Mouse (Mus musculus) heart, postnatal 4 days (tissue): ENCODE measurements around the gene Sik3. TPM values are rescaled to one million over a fixed set of nuclear protein-coding genes. Genes with fewer than 3 reads are reported as not detected.

Experiments
- DNase-seq: peaks from one replicate; pipeline ENCODE4 v3.0.0; 2021
- total RNA-seq, 2 experiments: library from RNA; stranded (reverse); gene quantifications; 2 replicates each; pipeline ENCODE4 v1.2.3; 2021

The Sik3 gene
- 10 to 100 TPM; 64.6 to 66.9 TPM for total RNA-seq

DNA sequence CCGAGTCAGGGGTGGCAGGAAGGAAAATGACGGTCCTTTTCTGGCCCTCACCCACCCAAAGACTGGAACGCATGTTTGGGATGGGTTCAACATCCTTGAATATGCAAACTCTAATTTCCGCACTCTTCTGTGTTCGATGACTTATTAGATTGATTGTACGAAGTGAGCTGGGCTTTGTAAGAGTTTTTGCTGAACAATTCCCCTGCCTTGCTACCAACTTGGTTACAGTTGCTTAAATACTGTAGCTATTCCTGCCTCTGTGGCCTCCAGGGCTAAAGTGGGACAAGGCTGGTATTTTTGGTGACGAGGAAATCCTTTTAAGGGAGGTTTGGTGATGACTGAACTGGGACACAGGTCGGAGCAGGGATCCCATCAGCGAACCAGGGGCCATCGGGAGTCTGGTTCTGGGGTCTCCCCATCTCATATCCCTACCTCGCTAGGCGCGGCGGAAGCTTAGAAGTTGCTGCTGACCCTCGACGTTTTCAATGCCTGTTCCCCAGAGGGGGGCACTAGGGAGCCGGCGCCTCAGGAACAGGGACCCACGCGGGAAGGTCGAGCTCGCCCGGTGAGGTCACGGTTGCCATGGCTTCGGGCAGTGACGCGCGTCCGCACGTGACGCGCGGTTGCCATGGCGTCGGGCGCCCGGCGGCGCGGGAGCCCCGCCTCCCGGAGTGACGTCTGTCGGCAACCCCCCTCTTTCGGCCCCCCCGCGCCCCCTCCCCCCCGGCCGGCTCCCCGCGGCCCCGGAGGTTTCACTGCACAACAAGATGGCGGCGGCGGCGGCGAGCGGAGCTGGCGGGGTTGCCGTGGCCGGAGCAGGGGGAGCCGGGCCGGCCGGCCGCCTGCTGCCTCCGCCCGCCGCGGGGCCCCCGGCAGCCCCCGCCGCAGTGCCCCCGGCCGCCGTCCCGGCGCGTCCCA lies at the start of gene Sik3, which contains the start of gene Pafah1b2:
TSS of gene Sik3 (plus strand) at position 730 of the 918 bp plus-strand sequence.
TSS of gene Pafah1b2 (minus strand) at position 600 of the 918 bp plus-strand sequence.
- peak; percentile 97 for DNase-seq

GRCm38 (mm10) chr9:45963577-45963976 lies 49.0 kb upstream of the Sik3 start:
- no peak for DNase-seq

DNA sequence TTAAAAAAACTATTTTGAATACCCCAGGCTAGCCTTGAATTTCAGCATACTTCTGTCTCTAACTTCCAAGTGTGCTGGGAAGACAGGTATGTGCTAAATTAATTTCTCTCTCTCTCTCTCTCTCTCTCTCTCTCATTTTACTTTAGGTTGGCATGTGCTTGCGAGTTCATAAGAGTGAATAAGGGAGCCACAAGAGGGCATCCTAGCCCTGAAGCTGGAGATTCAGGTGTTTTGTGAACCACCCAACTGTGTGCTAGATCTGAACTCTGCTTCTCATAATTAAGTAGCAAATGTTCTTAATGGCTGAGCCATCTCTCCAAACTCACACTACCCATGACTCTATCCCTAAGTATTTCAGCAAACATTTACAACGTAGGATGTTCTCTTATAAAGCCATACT lies 35.7 kb upstream of the Sik3 start:
- no peak for DNase-seq

GRCm38 (mm10) chr9:45979778-45980177 lies 32.8 kb upstream of the Sik3 start:
- no peak for DNase-seq

GRCm38 (mm10) chr9:45980611-45981010 lies 32.0 kb upstream of the Sik3 start:
- no peak for DNase-seq

DNA sequence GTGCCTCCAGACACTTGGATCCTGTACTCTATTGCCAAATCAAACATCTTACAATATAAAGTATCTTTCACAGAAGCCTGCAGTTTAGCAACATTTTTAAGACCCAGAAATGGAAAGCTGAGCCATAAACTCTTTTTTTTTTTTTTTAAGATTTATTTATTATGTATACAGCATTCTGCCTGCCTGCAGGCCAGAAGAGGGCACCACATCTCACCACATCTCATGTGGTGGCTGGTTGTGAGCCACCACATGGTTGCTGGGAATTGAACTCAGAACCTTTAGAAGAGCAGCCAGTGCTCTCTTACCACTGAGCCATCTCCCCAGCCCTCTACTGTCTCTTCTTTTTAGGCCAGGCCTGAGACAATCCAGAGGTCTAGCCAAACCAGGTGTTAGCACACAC lies 31.3 kb upstream of the Sik3 start:
- no peak for DNase-seq

GRCm38 (mm10) chr9:45983676-45984408 lies 28.8 kb upstream of the Sik3 start:
- peak; percentile 39 for DNase-seq

GRCm38 (mm10) chr9:45984409-45985228 lies 28.0 kb upstream of the Sik3 start:
- peak; percentile 93 for DNase-seq

GRCm38 (mm10) chr9:45985229-45985567 lies 27.4 kb upstream of the Sik3 start:
- peak; percentile 79 for DNase-seq

DNA sequence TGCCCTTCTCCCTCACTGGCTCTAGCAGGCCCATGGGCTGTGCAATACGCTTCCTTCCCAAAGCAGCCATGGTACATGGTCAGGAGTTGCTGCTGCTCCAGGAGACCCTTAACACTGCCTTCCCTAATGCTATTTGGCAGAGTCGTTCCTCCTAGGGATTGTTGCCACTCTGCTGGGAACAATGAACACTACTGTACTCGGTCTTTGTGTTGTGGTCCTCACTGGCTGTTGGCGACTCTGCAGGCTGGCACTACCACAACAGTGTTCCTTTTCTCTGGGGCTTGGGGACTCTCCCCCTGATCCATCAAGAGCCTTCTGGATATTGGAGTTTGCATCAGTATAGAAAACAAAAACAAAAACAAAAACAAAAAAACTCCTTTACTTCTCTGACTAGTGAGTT lies 13.6 kb upstream of the Sik3 start:
- no peak for DNase-seq

- peak; percentile 92 for DNase-seq
Measured at GRCm38 (mm10) chr9:46003729-46004128, 8.9 kb upstream of the Sik3 start.

GRCm38 (mm10) chr9:46004529-46004928 lies 8.1 kb upstream of the Sik3 start:
- no peak for DNase-seq

DNA sequence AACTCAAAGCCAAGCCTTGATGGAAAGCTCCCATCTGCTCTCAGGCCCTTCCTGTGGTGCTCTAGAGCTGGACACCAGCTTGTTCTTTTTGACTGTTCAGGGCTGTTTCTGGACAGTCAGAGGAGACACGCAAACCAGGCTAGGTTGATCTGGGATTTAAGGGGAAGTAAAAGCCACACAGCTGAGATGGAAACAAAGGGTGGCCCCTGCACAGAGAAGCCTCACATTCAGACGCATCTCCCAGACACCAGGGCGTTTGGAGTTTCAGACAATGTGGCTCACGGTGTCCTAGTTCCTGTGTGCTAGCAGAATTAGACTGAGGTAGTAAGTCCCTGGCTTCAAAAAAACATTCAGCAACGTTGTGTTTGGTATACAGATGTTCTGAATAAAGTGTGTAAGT lies 6.4 kb upstream of the Sik3 start:
- no peak for DNase-seq

- DNase-seq: no peak
Measured at GRCm38 (mm10) chr9:46008931-46009668, 3.5 kb upstream of the Sik3 start.

GRCm38 (mm10) chr9:46009669-46009983 lies 3.0 kb upstream of the Sik3 start:
- DNase-seq: no peak

DNA sequence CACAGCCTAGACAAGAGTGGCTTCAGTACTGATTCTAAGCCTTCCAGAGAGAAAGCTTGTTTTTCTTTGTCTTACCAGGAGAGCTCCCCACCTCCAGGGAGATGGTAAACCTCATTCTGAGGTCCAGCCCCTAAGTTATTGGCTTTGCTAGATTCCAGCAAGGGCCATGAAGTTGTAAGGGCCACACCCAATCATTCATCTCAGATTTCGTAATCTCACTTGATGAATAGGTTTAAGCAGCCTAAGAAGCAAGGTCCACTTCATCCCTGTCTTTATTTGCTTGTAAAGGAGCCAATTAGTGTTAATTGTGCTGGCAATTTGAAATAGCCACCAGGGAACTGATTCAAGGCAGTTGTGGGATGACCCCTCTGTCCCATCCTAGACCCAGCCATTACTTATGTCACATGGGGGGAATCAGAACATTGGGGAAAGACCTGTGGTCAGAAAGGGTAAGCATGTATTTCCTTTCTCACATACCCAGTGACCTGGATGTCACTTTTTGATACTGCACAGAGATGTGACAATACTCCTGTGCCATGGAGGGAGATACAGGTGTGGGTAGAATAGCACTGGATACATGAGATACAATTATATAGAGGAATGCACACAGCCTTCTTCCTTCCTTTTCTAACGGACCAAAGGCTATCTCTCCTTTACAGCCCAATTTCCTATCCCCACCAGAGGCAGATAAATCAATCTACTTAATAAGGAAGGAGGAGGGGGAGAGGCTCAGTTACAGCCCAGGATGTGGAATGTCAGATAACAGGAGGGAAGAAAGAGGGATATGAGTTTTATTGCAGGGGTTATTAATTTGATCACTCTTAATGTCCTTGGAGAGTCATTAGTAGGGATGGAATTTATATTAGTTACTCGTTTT lies 1.3 kb upstream of the Sik3 start:
- DNase-seq: no peak

DNA sequence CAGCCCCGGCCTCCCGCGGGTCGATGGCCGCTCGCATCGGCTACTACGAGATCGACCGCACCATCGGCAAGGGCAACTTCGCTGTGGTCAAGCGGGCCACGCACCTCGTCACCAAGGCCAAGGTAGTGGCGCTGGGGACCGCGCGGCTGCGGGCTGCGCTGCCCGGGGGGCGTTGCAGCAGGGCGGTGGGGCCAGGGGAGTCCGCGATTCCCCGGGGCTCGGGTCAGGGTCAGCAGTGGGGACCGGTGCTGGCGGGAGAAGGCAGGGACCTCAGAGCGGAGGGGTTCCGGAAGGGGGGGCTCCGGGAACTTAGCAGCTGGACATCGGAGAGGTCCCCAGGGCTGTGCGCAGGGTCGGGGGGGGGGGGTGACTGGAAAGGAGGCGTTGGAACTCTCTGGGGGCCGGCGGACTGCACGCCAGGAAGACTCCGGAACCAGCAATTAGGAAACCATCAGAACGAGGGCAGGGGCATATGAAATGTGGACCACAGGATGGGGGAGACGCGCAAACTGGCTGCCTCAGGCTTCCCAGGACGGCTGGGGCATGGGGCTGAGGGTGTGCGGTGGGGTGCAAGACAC lies 478 bp downstream of the Sik3 start:
- peak; percentile 58 for DNase-seq

- DNase-seq: no peak
Measured at GRCm38 (mm10) chr9:46013616-46014015, 996 bp downstream of the Sik3 start.

GRCm38 (mm10) chr9:46014251-46014681 lies 1.6 kb downstream of the Sik3 start:
- peak; percentile 61 for DNase-seq

- DNase-seq: peak; percentile 66
Measured at GRCm38 (mm10) chr9:46015081-46015551, 2.5 kb downstream of the Sik3 start.

DNA sequence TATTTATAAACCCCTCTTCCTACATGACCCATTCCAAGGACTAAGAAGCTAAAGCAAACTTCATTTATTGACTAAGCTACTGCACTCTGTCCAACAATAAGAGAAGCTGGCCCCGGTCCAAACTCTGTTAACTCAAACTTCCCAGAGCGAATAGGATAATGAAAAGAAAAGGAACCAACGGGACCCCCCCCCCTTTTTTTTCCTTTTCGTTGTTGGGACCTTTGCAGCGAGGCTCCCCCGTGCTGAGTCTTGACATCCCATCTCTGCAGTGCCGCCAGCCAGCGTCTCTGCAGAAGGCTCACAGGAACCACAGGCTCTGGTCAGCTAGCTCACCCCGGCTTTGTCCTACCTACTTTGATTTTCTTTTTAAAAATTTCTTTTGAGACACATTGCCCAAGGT lies 3.2 kb downstream of the Sik3 start:
- DNase-seq: peak; percentile 74
